Mouse (Mus musculus): ENCODE results near the gene Asf1b.
"Not testable (repeated sequence)": the region's sequence is repeated elsewhere in the genome, so short reads cannot be mapped to it uniquely, and the experiment has no call there.

The Asf1b gene

DNA sequence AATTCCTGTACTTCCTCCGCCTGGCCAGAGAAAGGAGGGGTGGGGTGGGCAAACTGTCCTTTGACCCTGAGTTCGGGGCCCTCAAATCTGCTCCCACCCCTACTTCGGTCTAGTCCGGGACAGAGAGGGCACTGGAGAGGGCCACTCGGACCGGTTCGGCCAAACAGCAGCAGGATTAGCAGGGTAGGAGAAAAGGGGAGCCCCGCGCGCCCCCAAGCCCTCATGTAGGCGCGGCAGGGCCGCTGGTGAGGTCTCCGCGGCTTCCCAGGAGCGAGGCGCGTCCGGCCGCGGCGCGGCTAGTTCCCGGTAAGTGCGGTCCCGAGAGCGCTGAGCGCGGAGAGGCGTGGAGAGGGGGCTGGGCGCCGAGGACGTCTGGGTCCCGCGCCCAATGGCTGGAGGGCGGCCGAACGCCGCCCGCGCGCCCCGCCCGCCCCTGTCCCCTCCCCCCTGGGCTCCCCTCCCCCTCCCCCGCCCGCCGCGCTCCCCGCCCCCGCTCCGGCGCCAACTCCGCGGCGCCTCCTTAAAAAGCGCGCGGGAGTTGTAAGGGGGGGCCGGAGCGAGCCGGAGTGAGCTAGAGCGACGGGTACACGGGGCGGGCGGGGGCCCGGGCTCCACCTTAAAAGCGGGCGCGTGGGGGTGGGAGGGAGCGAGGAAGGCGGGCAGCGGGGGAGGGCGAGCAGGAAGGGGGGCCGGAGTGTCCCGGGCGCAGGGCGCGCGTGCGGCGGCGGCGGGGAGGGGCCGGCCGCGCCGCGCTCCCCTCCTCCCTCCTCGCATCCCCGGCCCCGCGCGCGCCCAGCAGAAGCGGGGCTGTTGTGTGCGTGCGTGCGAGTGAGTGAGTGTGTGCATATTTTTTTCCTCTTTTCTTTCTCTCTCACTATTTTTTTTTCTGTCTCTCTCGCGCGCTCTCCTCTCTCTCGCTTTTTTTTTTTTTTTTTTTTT, 41.5 kb downstream of the Asf1b start:
- peak; percentile 84 for DNase-seq (ENCODE audit: low read depth, low spot score)
- H3K27me3 ChIP-seq (ENCODE audit: control insufficient read depth, insufficient read depth, low read length, poor library complexity, severe bottlenecking), result no peaks in the 10 kb centered on the region
- H3K36me3 ChIP-seq (ENCODE audit: control insufficient read depth, insufficient read depth, low read length, poor library complexity, severe bottlenecking), result no peaks in the 10 kb centered on the region; the same call in 1 of the 2 replicates

DNA sequence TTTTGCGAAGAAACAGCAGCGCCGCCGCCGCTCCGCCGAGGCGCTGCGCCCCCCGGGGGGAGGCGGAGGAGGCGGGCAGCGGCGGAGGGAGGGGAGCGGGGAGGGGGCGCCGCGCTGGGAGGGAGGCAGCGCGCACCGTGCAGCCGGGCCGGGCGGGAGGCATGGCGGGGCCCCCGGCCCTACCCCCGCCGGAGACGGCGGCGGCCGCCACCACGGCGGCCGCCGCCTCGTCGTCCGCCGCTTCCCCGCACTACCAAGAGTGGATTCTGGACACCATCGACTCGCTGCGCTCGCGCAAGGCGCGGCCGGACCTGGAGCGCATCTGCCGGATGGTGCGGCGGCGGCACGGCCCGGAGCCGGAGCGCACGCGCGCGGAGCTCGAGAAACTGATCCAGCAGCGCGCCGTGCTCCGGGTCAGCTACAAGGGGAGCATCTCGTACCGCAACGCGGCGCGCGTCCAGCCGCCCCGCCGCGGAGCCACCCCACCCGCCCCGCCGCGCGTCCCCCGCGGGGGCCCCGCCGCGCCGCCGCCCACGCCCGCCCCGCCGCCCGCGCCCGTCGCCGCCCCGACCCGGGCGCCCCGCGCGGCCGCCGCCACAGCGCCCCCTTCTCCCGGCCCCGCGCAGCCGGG, 42.3 kb downstream of the Asf1b start, which contains the start of gene Samd1:
TSS of gene Samd1 (plus strand) at position 162 of the 631 bp plus-strand sequence.
- Histone ChIP-seq H3K36me3 (ENCODE audit: control insufficient read depth, insufficient read depth, low read length, poor library complexity, severe bottlenecking) (no peaks in the 10 kb centered on the region; the same call in 1 of the 2 replicates), H3K27me3 (ENCODE audit: control insufficient read depth, insufficient read depth, low read length, poor library complexity, severe bottlenecking) (no peaks in the 10 kb centered on the region)
- DNase-seq (ENCODE audit: low read depth, low spot score), result peak; percentile 58

DNA sequence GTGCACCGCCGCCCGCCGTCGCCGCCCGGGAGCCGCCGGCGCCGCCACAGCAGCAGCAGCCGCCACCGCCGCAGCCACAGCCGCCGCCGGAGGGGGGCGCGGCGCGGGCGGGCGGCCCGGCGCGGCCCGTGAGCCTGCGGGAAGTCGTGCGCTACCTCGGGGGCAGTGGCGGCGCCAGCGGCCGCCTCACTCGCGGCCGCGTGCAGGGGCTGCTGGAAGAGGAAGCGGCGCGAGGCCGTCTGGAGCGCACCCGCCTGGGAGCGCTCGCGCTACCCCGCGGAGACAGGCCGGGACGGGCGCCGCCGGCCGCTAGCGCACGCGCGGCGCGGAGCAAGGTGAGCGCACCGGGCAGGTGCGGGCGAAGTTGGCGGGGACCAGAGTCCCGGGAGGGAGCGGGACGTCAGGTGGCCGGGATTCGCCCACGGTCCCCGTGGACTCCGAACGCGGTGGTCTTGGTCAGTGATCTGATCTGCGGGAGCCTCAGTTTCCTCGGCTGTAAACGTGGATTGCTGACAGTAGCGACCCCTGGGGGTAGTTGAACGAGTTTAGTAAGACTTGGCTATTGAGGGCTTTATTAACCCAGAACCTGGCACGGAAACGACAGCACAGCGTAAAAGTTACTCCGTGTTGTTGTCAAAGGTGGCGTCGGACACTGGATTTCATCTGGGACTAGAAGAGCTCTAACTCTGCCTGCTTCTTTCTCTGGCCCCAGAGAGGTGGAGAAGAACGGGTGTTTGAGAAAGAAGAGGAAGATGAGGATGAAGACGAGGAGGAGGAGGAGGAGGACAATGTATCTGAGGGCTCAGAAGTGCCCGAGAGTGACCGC, 43.1 kb downstream of the Asf1b start:
- peak; percentile 81 for DNase-seq (ENCODE audit: low read depth, low spot score)
- H3K27me3 ChIP-seq (ENCODE audit: control insufficient read depth, insufficient read depth, low read length, poor library complexity, severe bottlenecking), result no peaks in the 10 kb centered on the region
- no peaks in the 10 kb centered on the region; the same call in 1 of the 2 replicates for H3K36me3 ChIP-seq (ENCODE audit: control insufficient read depth, insufficient read depth, low read length, poor library complexity, severe bottlenecking)

DNA sequence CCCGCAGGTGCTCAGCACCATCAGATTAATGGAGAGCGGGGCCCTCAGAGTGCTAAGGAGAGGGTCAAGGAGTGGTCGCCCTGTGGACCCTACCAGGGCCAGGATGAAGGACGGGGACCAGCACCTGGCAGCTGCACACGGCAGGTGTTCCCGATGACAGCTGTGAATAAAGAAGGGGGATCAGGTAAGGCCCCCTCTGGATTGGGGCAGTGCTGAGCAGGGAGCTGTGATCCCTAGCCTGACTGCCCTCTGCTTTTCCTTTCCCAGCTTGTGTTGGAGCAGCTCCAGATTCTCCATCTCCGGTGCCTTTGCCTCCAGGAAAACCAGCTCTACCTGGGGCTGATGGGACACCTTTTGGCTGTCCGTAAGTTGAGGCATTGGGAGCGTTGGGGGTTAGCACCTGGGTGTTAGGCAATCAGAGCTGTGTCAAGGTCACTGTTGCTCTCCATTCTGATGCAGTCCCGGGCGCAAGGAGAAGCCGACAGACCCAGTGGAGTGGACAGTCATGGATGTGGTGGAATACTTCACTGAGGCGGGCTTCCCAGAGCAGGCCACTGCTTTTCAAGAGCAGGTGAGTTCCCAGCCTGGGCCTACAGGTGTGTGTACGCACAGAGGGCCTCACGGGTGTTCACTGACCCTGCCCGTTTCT, 43.9 kb downstream of the Asf1b start:
- Histone ChIP-seq H3K36me3 (ENCODE audit: control insufficient read depth, insufficient read depth, low read length, poor library complexity, severe bottlenecking) (no peaks in the 10 kb centered on the region; the same call in 1 of the 2 replicates), H3K27me3 (ENCODE audit: control insufficient read depth, insufficient read depth, low read length, poor library complexity, severe bottlenecking) (no peaks in the 10 kb centered on the region)

DNA sequence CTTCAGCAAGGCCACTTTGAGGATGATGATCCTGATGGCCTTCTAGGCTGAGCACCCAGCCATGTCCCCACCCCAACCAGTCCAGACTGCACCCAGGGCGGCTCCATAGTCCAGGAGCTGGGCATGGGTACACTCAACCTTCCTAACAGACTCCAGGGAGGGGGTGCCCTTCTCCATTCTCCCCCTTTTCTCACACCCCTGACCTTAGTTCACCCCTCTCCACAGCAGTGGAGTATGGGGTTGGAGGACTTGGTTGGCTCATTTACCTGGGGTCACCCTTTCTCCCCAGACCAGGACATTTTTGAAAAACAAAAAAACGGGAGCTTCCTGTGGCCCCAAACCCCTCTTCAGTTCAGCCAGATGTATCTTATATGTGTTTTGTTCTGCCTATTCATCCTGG, 44.5 kb downstream of the Asf1b start:
- Histone ChIP-seq H3K27me3 (ENCODE audit: control insufficient read depth, insufficient read depth, low read length, poor library complexity, severe bottlenecking) (no peaks in the 10 kb centered on the region), H3K36me3 (ENCODE audit: control insufficient read depth, insufficient read depth, low read length, poor library complexity, severe bottlenecking) (no peaks in the 10 kb centered on the region; the same call in 1 of the 2 replicates)
- DNase-seq (ENCODE audit: low read depth, low spot score), result no peak

More for the DNA sequence above, 43.9 kb downstream of the Asf1b start:
- no peak for DNase-seq (ENCODE audit: low read depth, low spot score)

DNA sequence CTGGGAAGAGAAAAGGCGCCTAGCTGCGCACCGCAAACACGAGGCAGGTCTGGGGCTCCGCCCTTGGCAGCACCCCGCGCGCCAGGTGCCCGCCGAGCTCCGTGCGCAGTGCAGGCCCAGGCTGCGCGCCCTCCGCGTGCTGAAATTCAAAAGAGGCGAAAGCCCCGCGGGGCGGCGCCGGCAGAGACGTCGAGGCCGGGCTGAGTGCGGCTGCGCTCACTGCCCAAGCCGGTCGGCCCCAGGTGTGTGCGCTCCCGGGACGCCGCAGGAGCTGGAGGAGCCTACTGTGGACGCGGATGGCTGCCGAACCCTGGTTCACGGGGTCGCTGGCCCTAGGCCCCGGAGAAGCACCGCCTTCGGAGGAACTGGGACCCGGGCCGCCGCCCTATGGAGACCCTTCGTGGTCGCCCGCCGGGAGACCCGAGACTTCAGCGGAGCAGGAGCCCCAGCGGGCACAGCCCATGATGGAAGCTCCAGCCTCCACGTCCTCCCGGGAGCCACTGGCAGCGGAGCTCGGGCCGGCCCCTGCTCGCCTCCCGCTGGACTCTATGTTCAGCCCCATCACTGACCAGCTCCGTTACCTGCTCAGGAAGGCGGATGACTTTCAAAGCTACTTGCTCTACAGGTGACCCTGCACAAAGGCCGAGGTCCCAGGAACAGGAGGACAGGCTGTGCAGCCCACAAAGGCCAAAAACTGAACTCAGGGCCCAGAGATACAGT, 46.1 kb downstream of the Asf1b start, which contains the start of gene 1700067K01Rik:
TSS of gene 1700067K01Rik (plus strand) at position 222 of the 720 bp plus-strand sequence.
- DNase-seq (ENCODE audit: low read depth, low spot score), result no peak
- no peaks in the 10 kb centered on the region for H3K27me3 ChIP-seq (ENCODE audit: control insufficient read depth, insufficient read depth, low read length, poor library complexity, severe bottlenecking)
- H3K36me3 ChIP-seq (ENCODE audit: control insufficient read depth, insufficient read depth, low read length, poor library complexity, severe bottlenecking), result no peaks in the 10 kb centered on the region; the same call in 1 of the 2 replicates

DNA sequence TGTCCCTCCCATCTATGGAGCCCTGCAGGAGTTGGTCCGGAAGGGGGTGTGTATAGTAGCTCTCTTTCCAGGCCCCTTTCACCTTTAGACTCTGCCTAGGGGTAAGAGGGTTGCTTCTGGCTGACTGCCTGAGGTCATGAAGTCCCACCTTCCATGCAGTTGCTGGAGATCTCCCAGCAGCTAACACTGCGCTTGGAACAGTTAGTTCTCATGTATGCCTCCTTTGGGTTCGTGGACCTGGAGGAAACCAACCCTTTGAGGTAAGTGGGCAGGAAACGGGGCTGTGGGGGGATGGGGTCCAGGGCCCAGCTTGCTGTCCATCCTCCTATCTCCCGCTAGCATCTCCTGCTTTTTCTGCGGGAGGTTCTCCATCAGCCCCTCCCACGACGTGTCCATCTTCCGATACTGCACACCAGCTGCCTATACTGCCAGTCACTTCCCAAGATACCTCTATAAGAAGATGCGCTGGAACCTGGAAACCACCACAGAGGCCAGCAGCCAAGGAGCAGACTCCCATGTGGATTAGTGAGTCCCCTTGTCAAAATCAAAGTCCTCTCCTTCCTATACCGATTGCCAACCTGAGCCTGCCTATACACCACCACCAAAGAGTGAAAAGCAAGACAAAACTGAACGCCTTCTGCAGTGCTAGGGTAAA, 47.8 kb downstream of the Asf1b start:
- no peak for DNase-seq (ENCODE audit: low read depth, low spot score)
- no peaks in the 10 kb centered on the region for H3K27me3 ChIP-seq (ENCODE audit: control insufficient read depth, insufficient read depth, low read length, poor library complexity, severe bottlenecking)
- no peaks in the 10 kb centered on the region; the same call in 1 of the 2 replicates for H3K36me3 ChIP-seq (ENCODE audit: control insufficient read depth, insufficient read depth, low read length, poor library complexity, severe bottlenecking)

DNA sequence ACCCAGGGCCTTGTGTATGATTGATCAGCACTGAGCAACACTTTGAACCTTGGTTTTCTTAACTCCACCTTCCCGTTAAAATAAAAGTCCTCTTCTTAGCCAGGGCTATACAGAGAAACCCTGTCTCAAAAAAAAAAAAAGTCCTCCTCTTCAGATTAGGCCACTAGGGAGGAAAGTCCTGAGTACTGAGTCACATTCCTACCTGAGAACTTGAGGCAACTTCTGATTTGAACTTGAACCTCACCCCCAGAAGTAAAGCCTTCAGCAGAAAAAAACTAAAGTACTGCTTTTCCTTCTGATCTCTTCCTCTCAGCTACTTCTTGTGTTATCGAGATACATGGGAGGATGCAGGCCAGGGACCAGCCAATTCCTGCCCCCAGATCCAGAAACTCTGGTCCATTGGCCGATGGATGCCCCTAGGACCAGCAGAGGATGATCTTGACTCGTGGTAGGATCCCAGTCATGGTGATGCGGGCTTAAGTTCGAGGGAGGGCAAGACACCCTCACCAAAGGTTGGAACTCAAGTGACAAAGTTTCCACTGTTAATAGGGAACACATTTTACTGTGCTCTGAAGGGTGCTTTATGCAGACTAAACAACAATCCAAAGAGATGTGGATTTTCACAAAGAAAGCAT, 48.4 kb downstream of the Asf1b start:
- no peaks in the 10 kb centered on the region; the same call in 1 of the 2 replicates for H3K36me3 ChIP-seq (ENCODE audit: control insufficient read depth, insufficient read depth, low read length, poor library complexity, severe bottlenecking)
- no peaks in the 10 kb centered on the region for H3K27me3 ChIP-seq (ENCODE audit: control insufficient read depth, insufficient read depth, low read length, poor library complexity, severe bottlenecking)
- no peak for DNase-seq (ENCODE audit: low read depth, low spot score)

DNA sequence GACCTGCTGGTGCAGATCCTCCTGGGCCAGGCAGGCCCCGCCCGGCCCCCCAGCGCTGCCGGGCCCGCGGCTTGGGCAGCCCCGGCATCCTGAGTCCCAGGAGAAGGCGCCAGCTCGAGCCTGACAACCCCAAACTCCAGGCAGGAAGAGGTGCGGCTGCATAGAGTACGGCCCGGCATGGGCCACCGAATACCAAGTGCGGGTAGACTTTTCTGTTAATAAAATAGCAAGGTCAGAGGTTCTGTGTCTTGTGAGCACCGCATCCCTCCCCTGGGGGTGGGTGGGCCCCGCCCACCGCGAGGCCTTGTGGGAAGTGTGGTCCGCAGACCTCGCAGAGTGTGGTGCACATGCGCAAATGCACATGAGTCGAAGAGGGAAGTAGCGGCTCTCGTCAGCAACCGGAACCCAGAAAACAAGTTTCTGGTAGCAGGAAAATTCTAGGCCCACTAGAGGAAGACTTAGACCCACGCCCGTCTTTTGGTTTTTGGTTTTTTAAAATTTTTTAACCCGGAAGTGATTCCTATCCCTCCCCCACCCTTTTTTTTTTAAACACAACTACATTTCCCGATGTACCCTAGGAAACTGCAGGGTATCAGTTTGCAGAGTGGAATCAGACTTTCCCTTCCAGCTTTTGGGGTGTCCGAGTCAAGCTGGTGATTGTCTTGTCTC, 49.4 kb downstream of the Asf1b start:
- DNase-seq (ENCODE audit: low read depth, low spot score), result peak; percentile 99

DNA sequence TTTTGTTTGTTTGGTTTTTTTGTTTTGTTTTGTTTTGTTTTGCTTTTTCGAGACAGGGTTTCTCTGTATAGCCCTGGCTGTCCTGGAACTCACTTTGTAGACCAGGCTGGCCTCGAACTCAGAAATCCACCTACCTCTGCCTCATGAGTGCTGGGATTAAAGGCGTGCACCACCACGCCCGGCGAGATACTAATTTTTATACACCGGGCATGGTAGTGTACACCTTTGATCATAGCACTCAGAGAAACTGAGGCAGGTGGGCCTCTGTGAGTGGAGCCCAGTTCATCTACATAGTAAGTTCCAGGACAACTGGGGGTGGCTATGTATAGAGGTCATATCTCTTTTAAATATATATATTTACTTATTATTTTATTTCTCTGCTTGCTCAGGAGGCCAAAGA, 50.2 kb downstream of the Asf1b start:
- not testable (repeated sequence) for H3K36me3 ChIP-seq (ENCODE audit: control insufficient read depth, insufficient read depth, low read length, poor library complexity, severe bottlenecking); DNase-seq (ENCODE audit: low read depth, low spot score); H3K27me3 ChIP-seq (ENCODE audit: control insufficient read depth, insufficient read depth, low read length, poor library complexity, severe bottlenecking)

More for the DNA sequence above, 49.4 kb downstream of the Asf1b start:
- Histone ChIP-seq H3K36me3 (ENCODE audit: control insufficient read depth, insufficient read depth, low read length, poor library complexity, severe bottlenecking) (no peaks in the 10 kb centered on the region), H3K27me3 (ENCODE audit: control insufficient read depth, insufficient read depth, low read length, poor library complexity, severe bottlenecking) (no peaks in the 10 kb centered on the region)

DNA sequence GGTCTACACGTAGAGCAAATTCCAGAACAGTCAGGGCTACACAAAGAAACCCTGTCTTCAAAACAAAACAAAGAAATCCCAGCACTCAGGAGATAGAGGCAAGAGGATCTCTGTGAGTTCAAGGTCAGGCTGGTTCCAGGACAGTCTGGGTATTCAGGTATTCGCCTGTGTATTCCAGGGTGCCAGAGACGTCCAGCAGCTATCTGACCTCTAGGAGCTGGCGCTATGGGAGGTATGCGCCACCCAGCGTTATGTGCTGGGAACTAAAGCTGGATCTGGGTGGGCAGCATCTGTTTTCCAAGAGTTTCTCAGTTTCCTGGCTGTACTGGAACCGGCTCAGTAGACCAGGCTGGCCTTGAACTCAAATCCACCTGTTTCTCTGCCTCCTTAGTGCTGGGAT, 53.1 kb downstream of the Asf1b start:
- Histone ChIP-seq H3K36me3 (ENCODE audit: control insufficient read depth, insufficient read depth, low read length, poor library complexity, severe bottlenecking) (no peaks in the 10 kb centered on the region), H3K27me3 (ENCODE audit: control insufficient read depth, insufficient read depth, low read length, poor library complexity, severe bottlenecking) (no peaks in the 10 kb centered on the region)
- no peak for DNase-seq (ENCODE audit: low read depth, low spot score)

DNA sequence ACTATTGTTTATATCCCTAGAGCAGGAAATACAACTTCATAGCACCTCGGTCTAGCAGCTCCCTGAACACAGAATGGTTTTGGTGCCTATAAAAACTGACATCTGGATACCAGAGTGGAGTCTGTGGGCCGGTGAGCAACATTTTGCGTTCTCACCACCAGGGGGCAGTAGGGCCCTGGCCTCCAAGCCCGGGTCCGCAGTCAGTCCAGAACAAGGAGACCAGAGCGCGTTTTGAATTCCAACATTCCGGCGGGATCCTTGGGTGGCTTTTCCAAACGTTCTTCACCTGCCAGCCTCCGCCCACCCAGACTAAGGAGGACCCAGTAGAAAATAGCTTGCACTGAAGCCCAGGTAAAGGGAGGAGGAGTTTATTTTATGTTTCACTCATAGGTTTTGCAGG, 54.6 kb downstream of the Asf1b start:
- no peaks in the 10 kb centered on the region for H3K27me3 ChIP-seq (ENCODE audit: control insufficient read depth, insufficient read depth, low read length, poor library complexity, severe bottlenecking)
- DNase-seq (ENCODE audit: low read depth, low spot score), result peak; percentile 86
- H3K36me3 ChIP-seq (ENCODE audit: control insufficient read depth, insufficient read depth, low read length, poor library complexity, severe bottlenecking), result no peaks in the 10 kb centered on the region
